Comparison of ENCODE assay signal across 12 mouse cellular contexts in genomic region chr3:96051186-96051585, GRCm38 (mm10). TPM values are rescaled to one million over a fixed set of nuclear protein-coding genes. Genes with fewer than 3 reads are reported as not detected.
DNase-seq lines count a peak whose midpoint lies in the region; ATAC-seq and TF ChIP-seq lines count a peak whose summit lies in the region.
"Had no signal": no experiment of that assay in that cellular context is flagged by ENCODE, and none has a peak within 500 bp of the region (broad histone marks: within the 10 kb centered on the region; RNA-seq: fewer than 3 reads in every experiment).

No protein-coding gene starts in this region.

- no peaks in the 10 kb centered on the region for H3K9me3 ChIP-seq in forebrain, embryonic 13.5 days (replicated peaks)
- H3K9me3 ChIP-seq in forebrain, embryonic 10.5 days: no peaks in the 10 kb centered on the region
- no peaks in the 10 kb centered on the region for H3K9me3 ChIP-seq in intestine, embryonic 14.5 days (ENCODE audit: control insufficient read depth, low read length)
- no peaks in the 10 kb centered on the region for H3K9me3 ChIP-seq in intestine, postnatal 0 days (ENCODE audit: control insufficient read depth)
- H3K9me3 ChIP-seq in midbrain, embryonic 11.5 days (ENCODE audit: control insufficient read depth, low read length): no peaks in the 10 kb centered on the region
- H3K9me3 ChIP-seq in midbrain, embryonic 13.5 days: no peaks in the 10 kb centered on the region
- H3K9me3 ChIP-seq: embryonic facial prominence, embryonic 13.5 days; embryonic facial prominence, embryonic 15.5 days had no signal

- H3K4me3 ChIP-seq in forebrain, embryonic 13.5 days: no peak overlapping the region
- H3K4me3 ChIP-seq in forebrain, embryonic 10.5 days: no peak overlapping the region
- no peak overlapping the region for H3K4me3 ChIP-seq in intestine, embryonic 14.5 days (ENCODE audit: low read depth, low read length)
- H3K4me3 ChIP-seq in intestine, postnatal 0 days (ENCODE audit: low read depth, low read length): no peak overlapping the region
- no peak overlapping the region for H3K4me3 ChIP-seq in midbrain, embryonic 11.5 days (ENCODE audit: low read depth, low read length)
- H3K4me3 ChIP-seq in midbrain, embryonic 13.5 days (replicated peaks): no peak overlapping the region
- H3K4me3 ChIP-seq: embryonic facial prominence, embryonic 13.5 days; embryonic facial prominence, embryonic 15.5 days; erythroblast, embryonic 14.5 days had no signal

- no peak for DNase-seq in forebrain, embryonic 10.5 days (ENCODE audit: extremely low spot score, low spot score)
- peak; percentile 6 for DNase-seq in intestine, embryonic 14.5 days (ENCODE audit: low spot score)
- DNase-seq in midbrain, embryonic 11.5 days (ENCODE audit: low spot score, missing footprints): peak; percentile 78
- DNase-seq: adrenal gland, adult 2 months; adrenal gland, postnatal 25 days had no signal

- no peaks in the 10 kb centered on the region for H3K27me3 ChIP-seq in forebrain, embryonic 13.5 days
- no peaks in the 10 kb centered on the region for H3K27me3 ChIP-seq in forebrain, embryonic 10.5 days (ENCODE audit: poor library complexity, severe bottlenecking)
- H3K27me3 ChIP-seq in intestine, embryonic 14.5 days (replicated peaks; ENCODE audit: control insufficient read depth, insufficient read depth, low read length): no peaks in the 10 kb centered on the region
- no peaks in the 10 kb centered on the region for H3K27me3 ChIP-seq in intestine, postnatal 0 days (replicated peaks; ENCODE audit: control insufficient read depth, insufficient read depth, low read length)
- H3K27me3 ChIP-seq in midbrain, embryonic 11.5 days (ENCODE audit: control insufficient read depth, insufficient read depth, low read length): no peaks in the 10 kb centered on the region
- no peaks in the 10 kb centered on the region for H3K27me3 ChIP-seq in midbrain, embryonic 13.5 days
- H3K27me3 ChIP-seq: embryonic facial prominence, embryonic 13.5 days; embryonic facial prominence, embryonic 15.5 days had no signal

- ATAC-seq in forebrain, embryonic 13.5 days: no peak
- no peak for ATAC-seq in intestine, embryonic 14.5 days (replicated peaks; ENCODE audit: low FRiP score, low TSS enrichment, low read depth)
- no peak for ATAC-seq in intestine, postnatal 0 days
- ATAC-seq in midbrain, embryonic 11.5 days (ENCODE audit: low FRiP score): no peak
- no peak for ATAC-seq in midbrain, embryonic 13.5 days
- ATAC-seq: forebrain, embryonic 14.5 days had no signal

- TF ChIP-seq CTCF in intestine, postnatal 0 days (IDR thresholded peaks at IDR 0.05; ENCODE audit: low read depth): no peak

- whole genome bisulfite sequencing in forebrain, embryonic 13.5 days: 68% methylated on average over 4 of the region's 4 CpGs
- WGBS in forebrain, embryonic 10.5 days: 81% methylated on average over 4 of the region's 4 CpGs
- 84% methylated on average over 4 of the region's 4 CpGs for WGBS in intestine, embryonic 14.5 days
- 80% methylated on average over 4 of the region's 4 CpGs for WGBS in intestine, postnatal 0 days
- 90% methylated on average over 4 of the region's 4 CpGs for WGBS in midbrain, embryonic 11.5 days
- WGBS in midbrain, embryonic 13.5 days: 83% methylated on average over 4 of the region's 4 CpGs

- peaks cover 14% of the 10 kb centered on the region for H3K36me3 ChIP-seq in forebrain, embryonic 13.5 days (ENCODE audit: poor library complexity, severe bottlenecking)
- H3K36me3 ChIP-seq in forebrain, embryonic 10.5 days (replicated peaks): peaks cover 6% of the 10 kb centered on the region
- peaks cover 10% of the 10 kb centered on the region; the same call in 1 of the 2 replicates for H3K36me3 ChIP-seq in intestine, embryonic 14.5 days (ENCODE audit: control insufficient read depth, insufficient read depth, low read length)
- peaks cover 5% of the 10 kb centered on the region for H3K36me3 ChIP-seq in intestine, postnatal 0 days (ENCODE audit: control insufficient read depth, insufficient read depth)
- no peaks in the 10 kb centered on the region for H3K36me3 ChIP-seq in midbrain, embryonic 11.5 days (ENCODE audit: control insufficient read depth, insufficient read depth, low read length)
- peaks cover 31% of the 10 kb centered on the region for H3K36me3 ChIP-seq in midbrain, embryonic 13.5 days

- H3K9ac ChIP-seq in forebrain, embryonic 13.5 days: 0 out of 2 replicates have a peak overlapping the region, but pooled peaks have one; percentile 8
- H3K9ac ChIP-seq in intestine, embryonic 14.5 days (ENCODE audit: low read length): no peak overlapping the region
- no peak overlapping the region for H3K9ac ChIP-seq in intestine, postnatal 0 days (ENCODE audit: low read depth, low read length)
- no peak overlapping the region for H3K9ac ChIP-seq in midbrain, embryonic 11.5 days (ENCODE audit: low read length)
- H3K9ac ChIP-seq in midbrain, embryonic 13.5 days (replicated peaks): no peak overlapping the region
- H3K9ac ChIP-seq: embryonic facial prominence, embryonic 15.5 days had no signal

- H3K27ac ChIP-seq in forebrain, embryonic 13.5 days: no peak overlapping the region
- H3K27ac ChIP-seq in forebrain, embryonic 10.5 days: no peak overlapping the region
- no peak overlapping the region for H3K27ac ChIP-seq in intestine, embryonic 14.5 days (ENCODE audit: low read depth)
- H3K27ac ChIP-seq in intestine, postnatal 0 days (ENCODE audit: low read depth, low read length): no peak overlapping the region
- H3K27ac ChIP-seq in midbrain, embryonic 11.5 days (ENCODE audit: low read depth, low read length): no peak overlapping the region
- no peak overlapping the region for H3K27ac ChIP-seq in midbrain, embryonic 13.5 days
- H3K27ac ChIP-seq: embryonic facial prominence, embryonic 13.5 days; embryonic facial prominence, embryonic 15.5 days had no signal

- H3K4me1 ChIP-seq in forebrain, embryonic 13.5 days: peaks cover 2% of the 10 kb centered on the region
- H3K4me1 ChIP-seq in forebrain, embryonic 10.5 days: peaks cover under 1% of the 10 kb centered on the region; the same call in 1 of the 2 replicates
- H3K4me1 ChIP-seq in intestine, embryonic 14.5 days (replicated peaks; ENCODE audit: control insufficient read depth, insufficient read depth, low read length): no peaks in the 10 kb centered on the region
- no peaks in the 10 kb centered on the region for H3K4me1 ChIP-seq in intestine, postnatal 0 days (replicated peaks; ENCODE audit: control insufficient read depth, insufficient read depth, low read length)
- H3K4me1 ChIP-seq in midbrain, embryonic 11.5 days (ENCODE audit: control insufficient read depth, insufficient read depth, low read length): no peaks in the 10 kb centered on the region
- H3K4me1 ChIP-seq in midbrain, embryonic 13.5 days (replicated peaks): peaks cover 2% of the 10 kb centered on the region; the same call in 1 of the 2 replicates
- H3K4me1 ChIP-seq: embryonic facial prominence, embryonic 13.5 days; embryonic facial prominence, embryonic 15.5 days had no signal

- no peak overlapping the region for H3K4me2 ChIP-seq in forebrain, embryonic 13.5 days
- H3K4me2 ChIP-seq in intestine, embryonic 14.5 days (ENCODE audit: low read length): no peak overlapping the region
- no peak overlapping the region for H3K4me2 ChIP-seq in intestine, postnatal 0 days (replicated peaks; ENCODE audit: low read depth)
- no peak overlapping the region for H3K4me2 ChIP-seq in midbrain, embryonic 11.5 days
- H3K4me2 ChIP-seq in midbrain, embryonic 13.5 days (replicated peaks): no peak overlapping the region
- H3K4me2 ChIP-seq: embryonic facial prominence, embryonic 13.5 days; embryonic facial prominence, embryonic 15.5 days had no signal

RNA-seq across cellular contexts. Expression of gene Vps45, which starts 7.1 kb away (rescaled TPM):
- 51.9 and 62.2 TPM in 2 replicates for polyA plus RNA-seq in forebrain, embryonic 13.5 days (2015; fragmentation: Nextera tagmentation; extraction: Ambion mirVana)
- 24.1 and 28.0 TPM in 2 replicates for polyA plus RNA-seq in forebrain, embryonic 10.5 days (2016; fragmentation: Nextera tagmentation; extraction: Ambion mirVana)
- polyA plus RNA-seq in intestine, embryonic 14.5 days (2014; fragmentation: Nextera tagmentation; extraction: Ambion mirVana): 20.6 and 25.8 TPM in 2 replicates
- polyA plus RNA-seq in intestine, postnatal 0 days (2015; fragmentation: Nextera tagmentation; extraction: Ambion mirVana): 22.5 and 27.1 TPM in 2 replicates
- polyA plus RNA-seq in midbrain, embryonic 11.5 days (2014; fragmentation: Nextera tagmentation; extraction: Ambion mirVana): 24.7 and 29.5 TPM in 2 replicates
- polyA plus RNA-seq in midbrain, embryonic 13.5 days (2015; fragmentation: Nextera tagmentation; extraction: Ambion mirVana): 63.7 and 67.4 TPM in 2 replicates

RNA-seq across cellular contexts. Expression of gene Otud7b, which starts 53.1 kb away (rescaled TPM):
- polyA plus RNA-seq in forebrain, embryonic 13.5 days (2015; fragmentation: Nextera tagmentation; extraction: Ambion mirVana): 11.9 and 12.4 TPM in 2 replicates
- 14.1 and 20.8 TPM in 2 replicates for polyA plus RNA-seq in forebrain, embryonic 10.5 days (2016; fragmentation: Nextera tagmentation; extraction: Ambion mirVana)
- polyA plus RNA-seq in intestine, embryonic 14.5 days (2014; fragmentation: Nextera tagmentation; extraction: Ambion mirVana): 14.0 and 14.8 TPM in 2 replicates
- polyA plus RNA-seq in intestine, postnatal 0 days (2015; fragmentation: Nextera tagmentation; extraction: Ambion mirVana): 16.6 and 17.0 TPM in 2 replicates
- 8.8 and 9.4 TPM in 2 replicates for polyA plus RNA-seq in midbrain, embryonic 11.5 days (2014; fragmentation: Nextera tagmentation; extraction: Ambion mirVana)
- polyA plus RNA-seq in midbrain, embryonic 13.5 days (2015; fragmentation: Nextera tagmentation; extraction: Ambion mirVana): 10.2 and 11.4 TPM in 2 replicates

RNA-seq across cellular contexts. Expression of gene Plekho1, which starts 55.4 kb away (rescaled TPM):
- polyA plus RNA-seq in forebrain, embryonic 13.5 days (2015; fragmentation: Nextera tagmentation; extraction: Ambion mirVana): 80.4 and 85.1 TPM in 2 replicates
- 66.0 and 69.1 TPM in 2 replicates for polyA plus RNA-seq in forebrain, embryonic 10.5 days (2016; fragmentation: Nextera tagmentation; extraction: Ambion mirVana)
- polyA plus RNA-seq in intestine, embryonic 14.5 days (2014; fragmentation: Nextera tagmentation; extraction: Ambion mirVana): 33.3 and 35.0 TPM in 2 replicates
- 18.9 and 23.8 TPM in 2 replicates for polyA plus RNA-seq in intestine, postnatal 0 days (2015; fragmentation: Nextera tagmentation; extraction: Ambion mirVana)
- 62.9 and 70.7 TPM in 2 replicates for polyA plus RNA-seq in midbrain, embryonic 11.5 days (2014; fragmentation: Nextera tagmentation; extraction: Ambion mirVana)
- polyA plus RNA-seq in midbrain, embryonic 13.5 days (2015; fragmentation: Nextera tagmentation; extraction: Ambion mirVana): 61.2 and 77.0 TPM in 2 replicates
